Mouse (Mus musculus) ES-E14 (cell line): ENCODE measurements around the gene Vcp.

ENCODE experiments used
- MAFK ChIP-seq: IDR thresholded peaks from 2 replicates; pipeline ENCODE4 v1.6.1; 2014; ENCODE audit warnings: mild to moderate bottlenecking, low read depth, low read length, inconsistent platforms; ENCODE audit not compliant: insufficient read depth
- ZNF384 ChIP-seq: IDR thresholded peaks from 2 replicates; pipeline ENCODE4 v1.6.1; 2012; ENCODE audit warnings: low read depth, low read length, inconsistent platforms

DNA sequence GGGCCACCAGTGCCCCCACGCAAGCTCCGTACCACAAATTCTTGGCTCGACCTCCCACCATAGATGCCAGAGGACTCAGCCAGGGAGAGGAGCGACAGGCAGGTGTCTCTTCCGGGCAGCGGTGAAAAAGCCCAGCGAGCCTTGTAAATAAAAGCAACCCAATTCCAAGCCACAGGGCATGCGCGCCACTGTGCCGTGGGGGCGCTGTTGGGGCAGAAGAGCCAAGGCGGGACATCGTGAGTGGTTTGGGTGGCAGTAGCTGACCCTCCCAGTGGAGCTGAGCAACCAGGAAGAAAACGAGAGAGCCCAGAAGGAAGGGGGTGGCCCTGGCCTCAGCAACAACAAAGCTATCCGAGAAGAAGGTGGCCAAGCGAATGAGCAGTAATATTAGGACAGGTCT is 20.6 kb upstream of the Vcp start:
- TF ChIP-seq ZNF384 (no peak), MAFK (no peak)
